Mouse (Mus musculus): ENCODE results near the gene Ston2.
"Not testable (repeated sequence)": the region's sequence is repeated elsewhere in the genome, so short reads cannot be mapped to it uniquely, and the experiment has no call there.

Ston2 gene

DNA sequence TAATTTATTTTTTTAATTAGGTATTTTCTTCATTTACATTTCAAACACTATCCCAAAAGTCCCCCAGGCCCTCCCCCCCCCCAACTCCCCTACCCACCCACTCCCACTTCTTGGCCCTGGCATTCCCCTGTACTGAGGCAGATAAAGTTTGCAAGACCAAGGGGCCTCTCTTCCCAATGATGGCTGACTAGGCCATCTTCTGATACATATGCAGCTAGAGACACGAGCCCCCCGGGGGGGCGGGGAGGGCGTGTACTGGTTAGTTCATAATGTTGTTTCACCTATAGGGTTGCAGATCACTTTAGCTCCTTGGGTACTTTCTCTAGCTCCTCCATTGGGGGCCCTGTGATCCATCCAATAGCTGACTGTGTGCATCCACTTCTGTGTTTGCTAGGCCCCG lies 41.3 kb downstream of the Ston2 start:
- DNase-seq = not testable (repeated sequence)

DNA sequence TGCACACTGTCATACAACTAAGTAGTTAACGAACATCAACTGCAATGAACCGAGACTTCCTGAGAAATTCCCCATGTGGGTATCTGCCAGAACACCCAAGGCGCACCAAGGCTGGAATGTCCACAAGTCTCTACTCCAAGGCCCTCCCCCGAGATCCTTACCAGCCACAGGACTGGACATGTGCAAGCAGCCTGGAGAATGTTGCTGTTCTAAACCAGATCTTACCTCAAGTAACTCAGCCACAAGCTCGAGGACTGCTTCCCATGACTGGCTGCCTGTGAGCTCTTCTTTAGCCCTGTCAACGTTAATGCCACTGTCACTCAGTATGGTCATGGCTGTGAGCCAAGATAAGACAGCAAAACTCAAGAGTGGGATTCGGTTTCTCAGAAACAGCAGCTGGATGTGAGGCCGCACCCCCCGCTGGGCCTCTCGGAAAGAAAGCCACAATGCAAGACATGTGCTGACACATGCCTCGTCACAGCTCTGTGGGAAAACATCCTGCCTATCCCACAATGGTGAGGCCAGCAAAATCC lies 42.4 kb downstream of the Ston2 start:
- peak; percentile 62 for DNase-seq

DNA sequence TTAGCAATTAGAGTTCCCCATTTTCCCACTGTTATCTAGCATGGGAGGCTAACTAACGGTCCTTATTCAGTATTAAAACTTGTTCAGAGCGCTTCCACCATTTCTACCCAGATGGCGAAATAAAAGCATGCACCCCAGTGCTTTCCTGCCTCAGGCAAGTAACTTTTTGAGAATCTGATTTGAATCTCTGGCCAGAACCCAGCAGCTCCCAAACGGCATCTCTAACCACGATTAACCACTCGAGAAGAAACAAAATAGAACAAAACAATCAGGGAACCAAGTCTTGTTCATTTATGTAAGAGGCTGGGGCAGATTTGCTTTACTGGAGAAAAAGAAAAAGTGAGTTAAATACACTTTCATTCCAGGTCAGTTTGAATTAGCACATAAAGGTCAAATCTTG lies 44.1 kb downstream of the Ston2 start:
- DNase-seq = no peak

DNA sequence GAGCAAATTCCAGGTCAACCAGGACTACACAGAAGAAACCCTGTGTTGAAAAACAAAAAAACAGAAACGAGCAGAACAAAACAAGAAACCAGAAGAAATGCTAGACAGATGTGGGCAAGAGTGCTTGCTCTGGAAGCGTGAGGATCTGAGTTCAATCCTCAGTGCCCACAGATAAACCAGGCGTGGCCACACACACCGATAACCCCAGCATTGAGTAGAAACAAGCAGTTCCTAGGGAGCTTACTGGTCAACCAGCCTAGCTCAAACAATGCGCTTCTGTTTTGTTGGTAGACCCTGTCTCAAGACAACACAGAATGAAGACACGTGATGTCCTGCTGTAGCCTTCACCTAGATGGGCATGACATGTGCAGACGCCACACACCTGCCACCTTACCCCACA lies 45.3 kb downstream of the Ston2 start:
- no peak for DNase-seq

DNA sequence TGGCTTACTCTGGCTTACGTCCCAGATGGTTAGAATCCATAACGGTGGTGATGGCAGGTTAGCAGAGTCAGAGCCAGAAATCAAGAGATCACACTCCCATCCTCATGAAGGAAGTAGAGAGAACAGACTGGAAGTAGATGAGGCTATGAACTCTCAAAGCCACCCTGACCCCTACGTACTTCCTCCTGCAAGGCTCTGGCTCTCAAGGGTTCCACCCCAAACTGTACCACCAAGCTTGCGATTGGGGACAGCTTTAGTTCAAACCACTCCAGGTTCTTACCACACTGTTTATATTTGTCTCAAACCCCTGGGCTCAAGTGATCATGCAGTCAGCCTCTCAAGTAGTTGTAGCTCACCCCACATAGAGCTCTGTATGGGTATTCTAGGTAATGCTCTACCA lies 49.8 kb downstream of the Ston2 start:
- no peak for DNase-seq

DNA sequence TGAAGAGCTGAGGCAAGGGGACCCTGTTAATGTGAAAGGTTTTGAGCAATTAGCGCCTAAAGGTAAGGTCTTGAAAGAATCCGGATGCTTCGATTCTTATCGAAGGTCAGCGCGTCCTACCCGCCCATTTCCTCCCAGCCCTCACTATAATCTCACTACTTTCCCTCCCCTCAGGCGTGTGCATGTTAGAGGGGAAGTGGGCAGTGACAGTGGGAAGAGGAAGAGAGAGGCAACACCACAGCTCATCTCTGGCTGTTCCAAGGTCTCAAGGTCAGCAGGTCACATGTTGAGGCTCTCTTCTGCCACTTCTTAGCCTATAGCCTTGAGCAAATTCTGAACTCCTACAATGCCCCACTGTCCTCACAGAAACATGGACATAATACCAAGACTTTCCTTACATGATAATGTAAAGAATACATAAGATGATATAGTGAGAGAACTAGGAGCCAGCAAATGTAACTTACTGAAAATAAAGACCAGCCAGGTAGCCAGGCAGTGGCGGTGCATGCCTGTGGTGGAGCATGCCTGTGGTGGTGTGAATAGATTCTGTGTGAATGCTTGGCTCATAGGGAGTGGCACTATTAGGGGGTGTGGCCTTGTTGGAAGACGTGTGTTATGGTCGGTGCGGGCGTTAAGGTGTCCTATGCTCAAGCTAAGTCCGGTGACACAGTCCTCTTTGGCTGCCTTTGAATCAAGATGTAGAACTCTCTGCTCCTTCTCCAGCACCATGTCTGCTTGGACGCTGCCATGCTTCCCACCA lies 51.8 kb downstream of the Ston2 start:
- no peak for DNase-seq

DNA sequence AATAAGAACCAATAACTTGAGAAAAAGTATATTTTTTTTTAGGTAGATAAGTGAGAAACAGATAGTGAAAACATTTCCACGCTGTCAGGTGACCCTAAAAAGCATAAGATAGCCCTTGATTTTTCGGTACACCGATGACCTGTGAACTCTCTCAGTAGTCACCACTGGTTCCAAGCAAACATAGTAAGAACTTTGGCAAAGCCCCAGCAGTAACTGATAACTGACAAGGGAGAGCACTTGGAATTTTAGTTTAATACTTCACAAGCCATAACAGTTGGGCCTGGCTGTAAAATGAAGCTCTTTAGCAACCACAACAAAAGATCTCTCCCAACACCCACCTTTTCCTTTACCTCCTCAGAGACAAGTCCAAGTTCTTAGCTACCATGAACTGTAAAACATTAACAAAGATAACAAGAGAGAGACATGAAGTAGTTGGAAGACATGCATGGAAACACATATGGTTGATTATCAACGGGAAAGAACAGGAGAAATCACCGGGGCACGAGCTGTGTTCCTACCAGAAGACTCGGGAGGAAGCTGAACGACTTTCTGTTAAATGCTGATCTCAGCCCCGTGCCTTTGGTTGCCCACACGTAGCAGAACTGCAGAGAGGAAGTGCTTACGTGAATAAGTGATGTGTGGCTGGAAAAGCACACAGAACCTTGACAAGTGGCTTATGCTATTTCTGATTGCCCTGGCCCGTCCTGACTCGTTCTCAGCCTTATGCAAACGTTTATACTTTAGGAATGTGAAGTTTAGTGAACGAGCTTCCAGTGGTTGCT lies 53.8 kb downstream of the Ston2 start:
- DNase-seq = peak; percentile 51

DNA sequence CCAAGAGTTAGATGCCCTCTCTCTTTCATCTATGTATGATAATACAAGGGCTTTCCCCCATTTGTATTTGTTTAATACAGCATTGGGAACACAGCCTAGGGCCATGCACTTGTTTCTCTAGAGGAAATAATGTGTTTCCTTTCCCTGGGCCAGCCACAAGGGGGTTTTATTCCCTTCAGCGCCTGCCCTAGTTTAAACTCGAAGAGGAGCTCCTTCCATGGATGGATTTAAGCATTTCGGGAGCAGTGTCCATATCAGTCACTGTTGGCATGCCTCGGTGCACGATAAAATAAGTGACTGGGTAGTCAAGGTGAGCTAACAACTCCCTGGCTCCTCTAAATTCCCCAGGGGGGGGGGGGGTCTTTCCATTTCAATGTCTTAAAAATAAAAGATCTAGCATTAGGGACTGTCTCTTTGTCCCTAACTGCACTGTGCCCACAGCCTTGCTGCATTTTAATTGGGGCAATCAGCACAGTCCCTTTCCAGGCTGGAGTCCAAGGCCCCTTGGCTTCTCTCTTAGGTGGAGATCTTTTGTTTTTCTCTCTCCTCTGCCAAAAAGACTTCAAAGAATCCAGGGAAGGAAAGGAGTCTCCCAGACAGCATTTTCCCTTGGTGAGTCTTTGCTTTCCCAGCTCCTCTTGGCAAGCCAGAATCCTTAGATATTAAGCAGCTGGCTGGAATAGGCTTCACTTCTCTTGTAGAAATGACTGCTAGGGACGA lies 55.3 kb downstream of the Ston2 start:
- DNase-seq = no peak

DNA sequence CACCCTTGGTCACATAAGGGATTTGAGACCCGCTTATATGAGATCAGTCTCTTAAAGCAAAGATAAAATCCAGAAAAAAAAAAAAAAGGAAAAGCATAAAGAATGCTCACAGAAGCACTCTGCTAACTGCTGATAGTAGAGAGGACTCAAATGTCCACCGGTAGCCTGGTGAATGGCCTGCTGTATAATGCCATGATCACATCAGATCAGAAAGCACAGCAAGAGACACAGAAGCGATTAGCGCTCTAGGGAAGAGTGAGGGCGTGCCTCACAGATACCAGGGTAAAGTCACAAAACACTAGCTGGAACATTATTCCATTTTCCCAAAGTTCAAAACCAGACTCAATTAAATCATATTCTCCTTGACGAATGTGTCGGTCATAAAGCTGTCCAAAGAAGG lies 62.0 kb downstream of the Ston2 start:
- no peak for DNase-seq

DNA sequence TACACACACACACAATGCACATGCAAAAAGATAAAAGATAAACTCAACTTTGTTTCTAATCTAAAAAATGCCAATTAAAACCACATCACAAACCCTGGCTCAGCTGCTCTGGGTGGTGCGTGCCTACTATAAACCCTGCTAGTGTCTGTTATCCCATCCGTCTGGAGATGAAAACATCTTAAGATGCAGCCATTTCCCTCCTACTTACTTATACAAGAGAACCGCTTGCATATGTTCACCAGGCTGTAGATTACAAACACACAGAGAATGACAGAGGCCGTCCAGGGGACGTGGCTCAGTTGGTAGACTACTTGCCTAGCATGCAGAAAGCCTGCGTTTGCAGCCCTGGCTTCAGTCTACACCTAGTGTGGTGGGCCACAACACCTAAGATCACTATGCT lies 64.3 kb downstream of the Ston2 start:
- no peak for DNase-seq

DNA sequence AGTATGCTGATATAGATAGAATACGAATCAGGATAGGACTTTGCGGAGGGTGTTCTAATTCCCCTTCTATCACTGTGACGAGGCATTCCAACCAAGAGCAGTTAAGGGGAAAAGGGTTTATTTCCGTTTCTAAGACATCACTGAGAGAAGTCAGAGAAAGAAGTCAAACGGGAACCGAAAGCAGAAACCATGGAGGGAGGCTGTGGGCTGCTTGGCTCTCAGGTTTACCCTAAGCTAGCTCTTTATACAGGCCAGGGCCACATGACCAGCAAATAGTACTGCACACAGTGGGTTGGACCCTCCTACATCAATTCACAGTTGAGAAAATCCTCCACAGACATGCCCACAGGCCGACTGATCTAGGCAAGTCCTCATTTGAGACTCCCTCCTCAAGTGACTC lies 69.1 kb downstream of the Ston2 start:
- no peak for DNase-seq

DNA sequence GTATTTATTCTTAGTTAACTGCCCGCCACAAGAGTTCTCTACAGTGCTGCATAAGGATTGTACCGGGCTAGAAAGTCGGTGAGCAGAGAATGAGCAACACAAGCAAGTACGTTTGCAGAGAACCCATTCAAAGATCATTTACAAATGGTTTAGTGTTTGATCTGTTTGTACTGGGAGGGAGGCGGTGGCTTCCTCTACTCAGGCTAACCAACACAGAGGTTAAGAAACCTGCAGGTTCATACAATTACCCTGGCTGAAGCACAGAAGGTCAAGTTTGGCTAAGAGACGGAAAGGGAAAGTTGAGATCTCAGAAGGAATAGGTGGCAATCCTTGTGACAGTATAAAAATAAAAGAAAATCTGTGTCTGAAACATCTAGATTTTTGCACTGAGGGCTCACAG lies 72.5 kb downstream of the Ston2 start:
- DNase-seq = no peak

DNA sequence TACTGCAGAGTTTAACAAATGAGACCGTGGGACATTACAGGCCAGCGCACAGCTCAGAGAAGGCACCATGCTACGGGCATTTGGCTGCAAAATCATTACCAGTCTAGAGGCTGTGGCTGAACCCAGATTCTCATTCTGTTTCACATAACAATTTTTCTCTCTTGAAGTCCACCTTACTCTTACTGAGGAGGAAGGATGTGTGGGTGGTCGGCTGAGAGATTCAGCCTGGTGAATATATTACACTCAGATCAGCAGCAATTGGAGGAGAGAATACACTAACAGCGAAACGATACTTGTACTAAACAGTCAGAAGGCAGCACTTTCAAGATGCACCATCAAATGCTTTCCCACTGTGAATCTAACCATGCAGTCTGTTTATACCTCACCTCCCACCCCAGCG lies 74.8 kb downstream of the Ston2 start:
- DNase-seq = no peak

DNA sequence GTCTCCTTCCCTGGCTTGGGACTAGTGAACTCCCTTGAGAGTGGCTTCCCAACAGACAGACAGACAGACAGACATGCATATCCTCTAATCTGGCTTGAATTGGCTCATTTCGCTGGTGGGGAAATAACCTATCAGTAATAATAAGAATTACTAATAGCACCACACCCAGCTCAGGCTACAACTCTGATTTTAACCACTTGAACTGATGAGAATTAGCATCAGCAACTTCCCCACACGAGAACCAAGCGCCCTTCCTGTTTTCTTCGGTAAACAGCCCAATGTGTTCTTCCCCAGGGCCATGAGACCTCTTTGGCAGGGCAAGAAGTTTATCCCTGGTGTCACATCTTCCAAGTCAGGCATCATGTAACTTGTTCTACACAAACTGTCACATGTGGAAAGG lies 76.5 kb downstream of the Ston2 start:
- DNase-seq = no peak

DNA sequence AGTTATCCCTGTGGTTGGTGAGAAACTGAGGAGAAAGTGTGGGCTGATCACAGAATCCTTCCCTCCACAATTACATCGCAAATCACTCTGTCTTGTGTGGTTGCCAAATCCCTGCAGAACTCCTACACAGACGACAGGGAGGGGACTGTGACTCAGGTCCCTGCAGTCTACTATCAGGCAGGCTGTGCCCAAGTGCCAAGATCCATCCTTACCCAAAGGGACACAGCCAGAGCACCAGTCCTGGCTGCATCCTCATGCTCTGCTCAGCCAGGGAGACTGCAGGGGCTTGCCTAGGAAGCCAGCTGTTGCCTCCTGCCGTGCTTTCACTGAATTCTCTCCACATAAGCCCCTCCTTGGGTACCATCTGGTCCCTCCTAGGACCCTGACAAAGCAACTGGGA lies 77.3 kb downstream of the Ston2 start:
- no peak for DNase-seq

DNA sequence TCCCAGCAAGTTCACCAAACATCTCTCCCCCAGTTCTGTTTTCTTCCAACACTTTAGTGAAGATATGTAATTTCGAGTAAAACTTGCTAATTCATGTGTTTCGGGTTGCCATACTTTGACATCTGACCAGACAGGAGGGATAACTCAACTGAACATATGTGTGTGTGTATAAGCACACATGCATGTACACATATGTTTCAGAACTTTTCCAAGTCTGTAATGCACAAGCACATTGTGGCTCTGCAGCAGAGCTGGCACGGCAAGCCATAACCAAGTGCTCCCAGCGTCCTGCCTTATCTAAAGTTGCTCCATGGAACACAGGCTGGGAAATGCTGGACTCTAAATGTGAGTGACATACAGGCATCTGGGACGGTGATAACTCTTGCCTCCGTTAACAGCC lies 78.6 kb downstream of the Ston2 start:
- no peak for DNase-seq

DNA sequence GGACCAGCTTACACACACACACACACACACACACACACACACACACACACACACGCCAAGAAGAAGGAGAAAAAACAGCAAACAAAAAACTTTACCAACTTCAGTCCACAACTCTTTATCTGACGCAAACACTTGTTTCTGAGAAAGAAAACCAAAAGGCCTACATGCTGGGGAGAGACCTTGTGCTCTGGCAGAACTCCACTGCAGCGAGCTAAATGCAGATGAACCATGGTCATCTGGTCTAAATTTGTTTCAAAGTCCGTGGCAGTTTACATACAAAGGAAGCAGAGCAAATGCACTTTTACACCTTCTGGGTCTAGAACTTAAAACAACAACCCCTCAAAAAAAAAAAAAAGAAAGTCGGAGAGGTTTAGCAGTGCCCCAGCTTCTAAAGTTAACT lies 79.0 kb downstream of the Ston2 start:
- DNase-seq = no peak

DNA sequence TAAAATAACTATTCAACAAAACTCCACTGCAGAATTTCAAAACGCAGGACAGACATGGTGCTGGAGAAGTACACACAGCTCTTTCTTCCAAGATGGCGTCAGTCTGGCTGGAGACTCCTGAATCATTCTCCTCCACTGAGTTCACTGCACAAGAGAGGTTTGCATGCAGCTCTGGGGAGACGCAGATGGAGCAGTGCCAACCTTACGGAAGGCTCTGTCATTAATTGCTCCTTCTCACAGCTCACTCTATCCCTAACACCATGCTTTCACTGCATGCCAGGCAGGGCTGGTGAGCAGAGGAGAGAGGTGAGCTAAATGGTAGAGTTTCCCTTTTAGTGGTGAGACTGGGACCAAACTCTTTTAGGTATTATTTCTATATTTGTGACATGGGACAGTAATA lies 80.4 kb downstream of the Ston2 start:
- DNase-seq = no peak

DNA sequence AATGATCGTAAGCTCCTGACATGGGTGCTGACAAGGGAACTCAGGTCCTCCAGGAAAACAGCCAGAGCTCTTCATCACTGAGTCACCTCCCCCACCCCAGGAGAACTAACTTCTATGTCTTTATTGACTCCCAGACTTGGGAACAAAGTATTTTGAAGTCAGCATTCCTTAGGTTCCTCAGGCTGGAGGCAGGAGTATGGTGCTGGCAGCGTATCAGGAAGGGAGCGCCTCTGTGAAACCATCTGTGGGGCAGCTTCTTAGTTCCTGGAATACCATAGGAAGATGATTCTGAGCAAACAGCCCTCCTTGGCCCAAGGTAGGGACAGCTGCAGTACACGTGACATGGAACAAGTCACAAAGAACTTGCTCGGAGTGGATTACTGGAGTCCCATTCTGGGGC lies 84.7 kb downstream of the Ston2 start:
- DNase-seq = no peak

DNA sequence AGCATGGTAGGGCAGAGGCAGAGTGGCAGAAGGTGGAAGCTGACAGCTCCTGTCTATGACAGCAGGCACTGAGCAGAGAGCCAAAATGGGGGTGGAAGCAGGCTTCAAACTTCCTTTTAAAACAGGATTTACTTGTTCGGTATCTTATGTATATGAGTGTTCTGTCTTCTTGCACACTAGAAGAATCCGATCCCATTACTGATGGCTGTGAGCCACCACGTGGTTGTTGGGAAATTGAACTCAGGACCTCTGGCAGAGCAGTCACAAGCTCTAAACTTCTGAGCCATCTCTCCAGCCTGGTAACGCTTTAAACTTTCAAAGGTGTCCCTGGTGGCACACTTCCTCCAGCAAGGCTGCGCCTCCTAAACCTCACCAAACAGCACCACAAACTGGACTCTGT lies 85.4 kb downstream of the Ston2 start:
- no peak for DNase-seq

DNA sequence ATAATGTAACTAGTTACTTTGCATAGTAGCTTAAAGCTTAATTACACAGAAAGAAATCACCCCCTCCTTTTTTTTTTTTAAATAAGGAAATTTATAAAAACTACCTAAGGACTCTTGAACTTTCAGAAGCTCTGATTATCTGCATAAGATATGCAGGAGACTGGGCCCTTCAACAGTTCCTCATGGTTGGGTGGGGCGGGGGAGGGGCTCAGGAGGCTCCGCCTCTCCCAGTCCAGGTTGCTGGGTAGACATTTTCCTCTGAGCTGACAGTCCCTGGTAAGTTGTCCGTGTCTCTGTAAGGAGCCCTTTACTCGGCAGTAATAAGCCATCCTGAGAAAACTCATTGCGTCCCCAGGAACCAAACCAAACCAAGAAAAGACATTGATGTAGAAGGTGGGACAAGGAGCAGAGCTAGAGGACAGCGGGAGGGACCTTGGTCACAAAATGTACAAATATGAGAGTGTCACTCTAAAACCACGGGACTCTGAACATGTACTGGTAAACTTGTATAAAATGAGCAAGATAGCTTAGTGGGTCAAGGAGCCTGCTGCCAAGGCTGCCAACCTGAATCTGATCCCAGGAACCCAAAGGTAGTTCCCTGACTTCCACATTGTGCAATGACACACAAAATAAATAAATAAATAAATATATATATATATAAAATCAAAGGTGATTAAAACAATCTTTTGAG lies 88.6 kb downstream of the Ston2 start:
- DNase-seq = no peak

DNA sequence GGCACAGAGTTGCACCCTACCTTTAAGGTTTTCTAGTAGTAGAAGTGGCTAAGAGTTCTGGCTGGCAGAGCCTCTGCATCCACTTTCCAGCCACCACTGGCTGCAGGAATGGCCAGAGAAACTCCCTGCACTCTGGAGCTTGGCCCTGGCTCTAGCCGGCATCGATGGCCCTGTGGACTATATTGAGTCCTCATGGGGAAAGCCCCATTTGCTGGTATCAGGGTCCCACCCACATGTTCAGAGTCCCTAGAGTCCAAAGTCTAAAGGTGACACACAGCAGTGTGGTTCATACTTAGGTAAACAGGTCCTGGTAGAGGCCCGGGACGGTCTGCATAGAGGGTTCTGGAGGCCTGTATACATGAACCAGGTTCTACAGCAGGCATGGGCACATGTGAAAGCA lies 92.0 kb downstream of the Ston2 start:
- no peak for DNase-seq

DNA sequence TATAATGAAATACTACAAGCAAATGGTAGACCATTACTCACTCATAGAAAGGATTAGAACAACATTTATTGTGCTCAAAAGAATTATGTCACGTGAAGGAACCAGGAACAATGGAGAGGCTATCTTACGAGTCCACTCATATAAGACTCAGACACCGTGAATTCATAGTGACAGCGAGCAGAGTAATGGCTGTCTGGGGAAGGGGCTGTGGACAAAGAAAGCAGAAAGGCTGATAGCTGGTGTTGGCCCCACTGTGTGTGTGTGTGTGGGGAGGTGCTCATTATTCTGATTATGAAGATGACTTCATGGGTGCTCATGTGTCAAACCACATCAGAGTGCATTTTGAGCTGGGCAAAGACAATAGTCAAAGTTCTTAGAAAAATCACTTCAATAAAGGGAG lies 92.4 kb downstream of the Ston2 start:
- DNase-seq = no peak
